Mouse (Mus musculus): ENCODE results near the gene Gm20388. TPM values are rescaled to one million over a fixed set of nuclear protein-coding genes. Genes with fewer than 3 reads are reported as not detected.

Gene Gm20388
- polyA plus RNA-seq, 1 experiment from 2014 or later = 8.3 TPM

GRCm38 (mm10) chr8:120895600-120895999 lies 985.0 kb downstream of the Gm20388 start:
- Histone ChIP-seq H3K4me2 (ENCODE audit: low read length) (peak overlapping the region; percentile 11; the same call in 1 of the 2 replicates), H3K36me3 (ENCODE audit: control insufficient read depth, insufficient read depth, low read length) (no peaks in the 10 kb centered on the region), H3K9me3 (ENCODE audit: control insufficient read depth, low read length) (no peaks in the 10 kb centered on the region), H3K27ac (ENCODE audit: low read depth) (0 out of 2 replicates have a peak overlapping the region, but pooled peaks have one; percentile 9), H3K4me1 (replicated peaks; ENCODE audit: control insufficient read depth, insufficient read depth, low read length) (peaks cover 44% of the 10 kb centered on the region), H3K9ac (ENCODE audit: low read length) (no peak overlapping the region), H3K4me3 (ENCODE audit: low read depth, low read length) (no peak overlapping the region), H3K27me3 (replicated peaks; ENCODE audit: control insufficient read depth, insufficient read depth, low read length) (peaks cover 31% of the 10 kb centered on the region)
- DNase-seq (ENCODE audit: low spot score) = peak; percentile 50
- 10% methylated on average over 13 of the region's 13 CpGs for WGBS
- no peak for ATAC-seq (replicated peaks; ENCODE audit: low FRiP score, low TSS enrichment, low read depth)

GRCm38 (mm10) chr8:120896203-120896602 lies 985.6 kb downstream of the Gm20388 start:
- Histone ChIP-seq H3K9ac (ENCODE audit: low read length) (no peak overlapping the region), H3K27me3 (replicated peaks; ENCODE audit: control insufficient read depth, insufficient read depth, low read length) (peaks cover 28% of the 10 kb centered on the region), H3K4me2 (ENCODE audit: low read length) (peak overlapping the region; percentile 11; the same call in 1 of the 2 replicates), H3K9me3 (ENCODE audit: control insufficient read depth, low read length) (no peaks in the 10 kb centered on the region), H3K36me3 (ENCODE audit: control insufficient read depth, insufficient read depth, low read length) (no peaks in the 10 kb centered on the region), H3K27ac (ENCODE audit: low read depth) (peak overlapping the region; percentile 9; the same call in 1 of the 2 replicates), H3K4me1 (replicated peaks; ENCODE audit: control insufficient read depth, insufficient read depth, low read length) (peaks cover 46% of the 10 kb centered on the region), H3K4me3 (ENCODE audit: low read depth, low read length) (no peak overlapping the region)
- WGBS = 43% methylated on average over 13 of the region's 13 CpGs
- ATAC-seq (replicated peaks; ENCODE audit: low FRiP score, low TSS enrichment, low read depth) (no peak), DNase-seq (ENCODE audit: low spot score) (no peak)

- Histone ChIP-seq H3K9me3 (ENCODE audit: control insufficient read depth, low read length) (no peaks in the 10 kb centered on the region), H3K4me3 (ENCODE audit: low read depth, low read length) (no peak overlapping the region), H3K36me3 (ENCODE audit: control insufficient read depth, insufficient read depth, low read length) (no peaks in the 10 kb centered on the region), H3K27ac (ENCODE audit: low read depth) (peak overlapping the region; percentile 81), H3K9ac (ENCODE audit: low read length) (no peak overlapping the region), H3K4me1 (replicated peaks; ENCODE audit: control insufficient read depth, insufficient read depth, low read length) (peaks cover 60% of the 10 kb centered on the region), H3K4me2 (ENCODE audit: low read length) (no peak overlapping the region), H3K27me3 (replicated peaks; ENCODE audit: control insufficient read depth, insufficient read depth, low read length) (peaks cover 15% of the 10 kb centered on the region)
- ATAC-seq (replicated peaks; ENCODE audit: low FRiP score, low TSS enrichment, low read depth) (no peak), DNase-seq (ENCODE audit: low spot score) (peak; percentile 87)
- WGBS = 48% methylated on average over 4 of the region's 4 CpGs
Measured at GRCm38 (mm10) chr8:120898008-120898407, 987.4 kb downstream of the Gm20388 start.

GRCm38 (mm10) chr8:120898828-120899407 lies 988.3 kb downstream of the Gm20388 start:
- peak; percentile 63 for DNase-seq (ENCODE audit: low spot score)
- Histone ChIP-seq H3K27me3 (replicated peaks; ENCODE audit: control insufficient read depth, insufficient read depth, low read length) (peaks cover 6% of the 10 kb centered on the region), H3K9me3 (ENCODE audit: control insufficient read depth, low read length) (no peaks in the 10 kb centered on the region), H3K4me3 (ENCODE audit: low read depth, low read length) (no peak overlapping the region), H3K9ac (ENCODE audit: low read length) (no peak overlapping the region), H3K36me3 (ENCODE audit: control insufficient read depth, insufficient read depth, low read length) (no peaks in the 10 kb centered on the region), H3K4me1 (replicated peaks; ENCODE audit: control insufficient read depth, insufficient read depth, low read length) (peaks cover 54% of the 10 kb centered on the region), H3K4me2 (ENCODE audit: low read length) (no peak overlapping the region), H3K27ac (ENCODE audit: low read depth) (peak overlapping the region; percentile 81)
- WGBS = 27% methylated on average over 17 of the region's 17 CpGs
- 0 out of 2 replicates have a peak, but pooled peaks have one; percentile 19 for ATAC-seq (replicated peaks; ENCODE audit: low FRiP score, low TSS enrichment, low read depth)

GRCm38 (mm10) chr8:120902346-120902745 lies 991.7 kb downstream of the Gm20388 start:
- H3K4me1 ChIP-seq (replicated peaks; ENCODE audit: control insufficient read depth, insufficient read depth, low read length) = peaks cover 31% of the 10 kb centered on the region
- H3K4me2 ChIP-seq (ENCODE audit: low read length) = no peak overlapping the region; the same call in 1 of the 2 replicates
- ATAC-seq (replicated peaks; ENCODE audit: low FRiP score, low TSS enrichment, low read depth) (no peak), DNase-seq (ENCODE audit: low spot score) (peak; percentile 54)
- no peaks in the 10 kb centered on the region for H3K9me3 ChIP-seq (ENCODE audit: control insufficient read depth, low read length)
- 19% methylated on average over 11 of the region's 11 CpGs for WGBS
- no peaks in the 10 kb centered on the region for H3K36me3 ChIP-seq (ENCODE audit: control insufficient read depth, insufficient read depth, low read length)
- peak overlapping the region; percentile 73 for H3K27ac ChIP-seq (ENCODE audit: low read depth)
- no peak overlapping the region for H3K9ac ChIP-seq (ENCODE audit: low read length)
- no peaks in the 10 kb centered on the region for H3K27me3 ChIP-seq (replicated peaks; ENCODE audit: control insufficient read depth, insufficient read depth, low read length)
- H3K4me3 ChIP-seq (ENCODE audit: low read depth, low read length) = no peak overlapping the region

GRCm38 (mm10) chr8:120907671-120908070 lies 997.0 kb downstream of the Gm20388 start:
- H3K4me1 ChIP-seq (replicated peaks; ENCODE audit: control insufficient read depth, insufficient read depth, low read length) = peaks cover 11% of the 10 kb centered on the region; the same call in 1 of the 2 replicates
- no peak for ATAC-seq (replicated peaks; ENCODE audit: low FRiP score, low TSS enrichment, low read depth)
- no peak overlapping the region for H3K4me2 ChIP-seq (ENCODE audit: low read length)
- no peak overlapping the region for H3K27ac ChIP-seq (ENCODE audit: low read depth)
- H3K36me3 ChIP-seq (ENCODE audit: control insufficient read depth, insufficient read depth, low read length) = no peaks in the 10 kb centered on the region
- no peak overlapping the region for H3K9ac ChIP-seq (ENCODE audit: low read length)
- H3K4me3 ChIP-seq (ENCODE audit: low read depth, low read length) = no peak overlapping the region
- no peaks in the 10 kb centered on the region for H3K27me3 ChIP-seq (replicated peaks; ENCODE audit: control insufficient read depth, insufficient read depth, low read length)
- no peak for DNase-seq (ENCODE audit: low spot score)
- WGBS = 39% methylated on average over 6 of the region's 6 CpGs
- no peaks in the 10 kb centered on the region for H3K9me3 ChIP-seq (ENCODE audit: control insufficient read depth, low read length)

GRCm38 (mm10) chr8:120910936-120911335 lies 1000.3 kb downstream of the Gm20388 start:
- no peak overlapping the region for H3K9ac ChIP-seq (ENCODE audit: low read length)
- peaks cover 22% of the 10 kb centered on the region; the same call in 1 of the 2 replicates for H3K4me1 ChIP-seq (replicated peaks; ENCODE audit: control insufficient read depth, insufficient read depth, low read length)
- H3K4me2 ChIP-seq (ENCODE audit: low read length) = no peak overlapping the region
- H3K27ac ChIP-seq (ENCODE audit: low read depth) = no peak overlapping the region
- H3K27me3 ChIP-seq (replicated peaks; ENCODE audit: control insufficient read depth, insufficient read depth, low read length) = no peaks in the 10 kb centered on the region
- no peak for ATAC-seq (replicated peaks; ENCODE audit: low FRiP score, low TSS enrichment, low read depth)
- DNase-seq (ENCODE audit: low spot score) = no peak
- H3K36me3 ChIP-seq (ENCODE audit: control insufficient read depth, insufficient read depth, low read length) = no peaks in the 10 kb centered on the region
- H3K9me3 ChIP-seq (ENCODE audit: control insufficient read depth, low read length) = no peaks in the 10 kb centered on the region
- H3K4me3 ChIP-seq (ENCODE audit: low read depth, low read length) = no peak overlapping the region
- WGBS = 75% methylated on average over 2 of the region's 2 CpGs

GRCm38 (mm10) chr8:120912463-120912862 lies 1001.8 kb downstream of the Gm20388 start:
- Histone ChIP-seq H3K36me3 (ENCODE audit: control insufficient read depth, insufficient read depth, low read length) (no peaks in the 10 kb centered on the region), H3K27me3 (replicated peaks; ENCODE audit: control insufficient read depth, insufficient read depth, low read length) (no peaks in the 10 kb centered on the region), H3K4me3 (ENCODE audit: low read depth, low read length) (no peak overlapping the region), H3K4me1 (replicated peaks; ENCODE audit: control insufficient read depth, insufficient read depth, low read length) (peaks cover 21% of the 10 kb centered on the region; the same call in 1 of the 2 replicates), H3K4me2 (ENCODE audit: low read length) (no peak overlapping the region), H3K27ac (ENCODE audit: low read depth) (peak overlapping the region; percentile 66), H3K9ac (ENCODE audit: low read length) (no peak overlapping the region), H3K9me3 (ENCODE audit: control insufficient read depth, low read length) (no peaks in the 10 kb centered on the region)
- 19% methylated on average over 6 of the region's 6 CpGs for WGBS
- DNase-seq (ENCODE audit: low spot score) = no peak
- no peak for ATAC-seq (replicated peaks; ENCODE audit: low FRiP score, low TSS enrichment, low read depth)
